Mouse (Mus musculus): ENCODE data around the gene Rtn1. TPM values are rescaled to one million over a fixed set of nuclear protein-coding genes. Genes with fewer than 3 reads are reported as not detected.

Rtn1 gene
- polyA plus RNA-seq, 1 experiment from 2014 or later = 117 TPM

GRCm38 (mm10) chr12:72240506-72240905, 168.3 kb downstream of the Rtn1 start:
- no peak for DNase-seq (ENCODE audit: low spot score)
- Histone ChIP-seq H3K36me3 (no peaks in the 10 kb centered on the region), H3K27me3 (ENCODE audit: low read depth, poor library complexity, severe bottlenecking) (peaks cover 23% of the 10 kb centered on the region), H3K4me3 (no peak overlapping the region), H3K27ac (replicated peaks) (no peak overlapping the region), H3K9me3 (replicated peaks) (no peaks in the 10 kb centered on the region), H3K4me1 (peaks cover 22% of the 10 kb centered on the region)

- no peaks in the 10 kb centered on the region for H3K9me3 ChIP-seq (replicated peaks)
- no peak overlapping the region for H3K4me3 ChIP-seq
- H3K27me3 ChIP-seq (ENCODE audit: low read depth, poor library complexity, severe bottlenecking) = peaks cover 23% of the 10 kb centered on the region
- WGBS = 50% methylated on average over 12 of the region's 12 CpGs
- no peaks in the 10 kb centered on the region for H3K36me3 ChIP-seq
- H3K27ac ChIP-seq (replicated peaks) = no peak overlapping the region
- H3K4me1 ChIP-seq = peaks cover 22% of the 10 kb centered on the region
- no peak for DNase-seq (ENCODE audit: low spot score)
These were observed 169.5 kb downstream of the Rtn1 start for GRCm38 (mm10) chr12:72239230-72239894.

GRCm38 (mm10) chr12:72237251-72237650, 171.6 kb downstream of the Rtn1 start:
- WGBS = 79% methylated on average over 2 of the region's 2 CpGs
- H3K36me3 ChIP-seq = no peaks in the 10 kb centered on the region
- no peak for DNase-seq (ENCODE audit: low spot score)
- H3K27ac ChIP-seq (replicated peaks) = no peak overlapping the region
- peaks cover 23% of the 10 kb centered on the region for H3K27me3 ChIP-seq (ENCODE audit: low read depth, poor library complexity, severe bottlenecking)
- H3K9me3 ChIP-seq (replicated peaks) = no peaks in the 10 kb centered on the region
- no peak overlapping the region; the same call in 1 of the 2 replicates for H3K4me3 ChIP-seq
- peaks cover 22% of the 10 kb centered on the region for H3K4me1 ChIP-seq

GRCm38 (mm10) chr12:72236564-72237011, 172.3 kb downstream of the Rtn1 start:
- H3K9me3 ChIP-seq (replicated peaks) = no peaks in the 10 kb centered on the region
- H3K27ac ChIP-seq (replicated peaks) = peak overlapping the region; percentile 88
- H3K27me3 ChIP-seq (ENCODE audit: low read depth, poor library complexity, severe bottlenecking) = peaks cover 23% of the 10 kb centered on the region
- H3K4me3 ChIP-seq = peak overlapping the region; percentile 70
- no peaks in the 10 kb centered on the region for H3K36me3 ChIP-seq
- H3K4me1 ChIP-seq = peaks cover 22% of the 10 kb centered on the region
- peak; percentile 81 for DNase-seq (ENCODE audit: low spot score)
- WGBS = under 1% methylated on average over 56 of the region's 56 CpGs

GRCm38 (mm10) chr12:72235621-72236351, 173.1 kb downstream of the Rtn1 start:
- Histone ChIP-seq H3K36me3 (no peaks in the 10 kb centered on the region), H3K4me3 (peak overlapping the region; percentile 70), H3K9me3 (replicated peaks) (no peaks in the 10 kb centered on the region), H3K27me3 (ENCODE audit: low read depth, poor library complexity, severe bottlenecking) (peaks cover 23% of the 10 kb centered on the region), H3K4me1 (peaks cover 22% of the 10 kb centered on the region), H3K27ac (replicated peaks) (peak overlapping the region; percentile 88)
- no peak for DNase-seq (ENCODE audit: low spot score)
- WGBS = 45% methylated on average over 12 of the region's 12 CpGs

GRCm38 (mm10) chr12:72234966-72235365, 173.9 kb downstream of the Rtn1 start:
- Histone ChIP-seq H3K27ac (replicated peaks) (no peak overlapping the region), H3K4me1 (peaks cover 22% of the 10 kb centered on the region), H3K9me3 (replicated peaks) (no peaks in the 10 kb centered on the region), H3K36me3 (no peaks in the 10 kb centered on the region), H3K4me3 (peak overlapping the region; percentile 70), H3K27me3 (ENCODE audit: low read depth, poor library complexity, severe bottlenecking) (peaks cover 23% of the 10 kb centered on the region)
- WGBS = 95% methylated on average over 9 of the region's 9 CpGs
- DNase-seq (ENCODE audit: low spot score) = peak; percentile 7

GRCm38 (mm10) chr12:72234151-72234550, 174.7 kb downstream of the Rtn1 start:
- Histone ChIP-seq H3K27ac (replicated peaks) (no peak overlapping the region), H3K4me3 (peak overlapping the region; percentile 70; the same call in 1 of the 2 replicates), H3K36me3 (no peaks in the 10 kb centered on the region), H3K4me1 (peaks cover 21% of the 10 kb centered on the region), H3K27me3 (ENCODE audit: low read depth, poor library complexity, severe bottlenecking) (peaks cover 23% of the 10 kb centered on the region), H3K9me3 (replicated peaks) (no peaks in the 10 kb centered on the region)
- DNase-seq (ENCODE audit: low spot score) = no peak
- 88% methylated on average over 3 of the region's 3 CpGs for WGBS

- H3K27me3 ChIP-seq (ENCODE audit: low read depth, poor library complexity, severe bottlenecking) = peaks cover 14% of the 10 kb centered on the region
- no peaks in the 10 kb centered on the region for H3K9me3 ChIP-seq (replicated peaks)
- H3K4me3 ChIP-seq = peak overlapping the region; percentile 9; the same call in 1 of the 2 replicates
- peak; percentile 3 for DNase-seq (ENCODE audit: low spot score)
- 90% methylated on average over 19 of the region's 19 CpGs for WGBS
- H3K27ac ChIP-seq (replicated peaks) = no peak overlapping the region
- H3K36me3 ChIP-seq = no peaks in the 10 kb centered on the region
- peaks cover 19% of the 10 kb centered on the region for H3K4me1 ChIP-seq
These were observed 175.7 kb downstream of the Rtn1 start for GRCm38 (mm10) chr12:72232826-72233790.

- DNase-seq (ENCODE audit: low spot score) = no peak
- H3K27me3 ChIP-seq (ENCODE audit: low read depth, poor library complexity, severe bottlenecking) = peaks cover 5% of the 10 kb centered on the region
- peaks cover 26% of the 10 kb centered on the region for H3K4me1 ChIP-seq
- no peaks in the 10 kb centered on the region for H3K9me3 ChIP-seq (replicated peaks)
- H3K4me3 ChIP-seq = no peak overlapping the region
- WGBS = 88% methylated on average over 3 of the region's 3 CpGs
- no peaks in the 10 kb centered on the region for H3K36me3 ChIP-seq
- no peak overlapping the region for H3K27ac ChIP-seq (replicated peaks)
These were observed 176.7 kb downstream of the Rtn1 start for GRCm38 (mm10) chr12:72232176-72232575.

GRCm38 (mm10) chr12:72229451-72230196, 179.2 kb downstream of the Rtn1 start:
- no peak overlapping the region for H3K27ac ChIP-seq (replicated peaks)
- WGBS = 76% methylated on average over 8 of the region's 8 CpGs
- no peak for DNase-seq (ENCODE audit: low spot score)
- H3K9me3 ChIP-seq (replicated peaks) = no peaks in the 10 kb centered on the region
- peaks cover 12% of the 10 kb centered on the region; the same call in 1 of the 2 replicates for H3K4me1 ChIP-seq
- H3K4me3 ChIP-seq = no peak overlapping the region
- H3K36me3 ChIP-seq = no peaks in the 10 kb centered on the region
- H3K27me3 ChIP-seq (ENCODE audit: low read depth, poor library complexity, severe bottlenecking) = no peaks in the 10 kb centered on the region

GRCm38 (mm10) chr12:72227731-72228130, 181.1 kb downstream of the Rtn1 start:
- no peaks in the 10 kb centered on the region for H3K9me3 ChIP-seq (replicated peaks)
- no peak for DNase-seq (ENCODE audit: low spot score)
- H3K4me1 ChIP-seq = peaks cover 12% of the 10 kb centered on the region; the same call in 1 of the 2 replicates
- 62% methylated on average over 6 of the region's 6 CpGs for WGBS
- H3K27me3 ChIP-seq (ENCODE audit: low read depth, poor library complexity, severe bottlenecking) = no peaks in the 10 kb centered on the region
- no peak overlapping the region for H3K4me3 ChIP-seq
- H3K27ac ChIP-seq (replicated peaks) = no peak overlapping the region
- H3K36me3 ChIP-seq = peaks cover 10% of the 10 kb centered on the region

- no peak overlapping the region for H3K4me3 ChIP-seq
- H3K4me1 ChIP-seq = peaks cover 12% of the 10 kb centered on the region; the same call in 1 of the 2 replicates
- WGBS = 88% methylated on average over 3 of the region's 3 CpGs
- H3K36me3 ChIP-seq = peaks cover 19% of the 10 kb centered on the region
- H3K27me3 ChIP-seq (ENCODE audit: low read depth, poor library complexity, severe bottlenecking) = no peaks in the 10 kb centered on the region
- DNase-seq (ENCODE audit: low spot score) = no peak
- no peak overlapping the region for H3K27ac ChIP-seq (replicated peaks)
- no peaks in the 10 kb centered on the region for H3K9me3 ChIP-seq (replicated peaks)
These were observed 183.5 kb downstream of the Rtn1 start for GRCm38 (mm10) chr12:72225371-72225770.

All from midbrain, embryonic 10.5 days (tissue).